Mouse (Mus musculus) intestine, embryonic 14.5 days (tissue): ENCODE measurements around the gene Ifi208. TPM values are rescaled to one million over a fixed set of nuclear protein-coding genes. Genes with fewer than 3 reads are reported as not detected.
"Not testable (repeated sequence)": the region's sequence is repeated elsewhere in the genome, so short reads cannot be mapped to it uniquely, and the experiment has no call there.

Experiments
- ATAC-seq: fragments of 200-750 bp; cut with Nextera tagmentation; replicated peaks from 2 replicates; pipeline ENCODE4 v1.8.0; 2017; ENCODE audit warnings: low read depth, moderate number of reproducible peaks, moderate TSS enrichment, moderate library complexity; ENCODE audit not compliant: low FRiP score, low TSS enrichment
- DNase-seq: peaks from one replicate; pipeline ENCODE4 v3.0.0-alpha.2; 2018; ENCODE audit warnings: low spot score
- H3K27ac ChIP-seq: fragments of 300-500 bp; sonication (generic); 2 replicates; pipeline ENCODE4 v1.5.1; 2014; ENCODE audit warnings: low read depth, mild to moderate bottlenecking, control low read depth
- H3K27me3 ChIP-seq: fragments of 300-500 bp; sonication (generic); replicated peaks from 2 replicates; pipeline ENCODE4 v1.6.1; 2014; ENCODE audit warnings: low read length, control low read depth; ENCODE audit not compliant: control insufficient read depth, insufficient read depth
- H3K36me3 ChIP-seq: fragments of 300-500 bp; sonication (generic); 2 replicates; pipeline ENCODE4 v1.6.1; 2014; ENCODE audit warnings: low read length, control low read depth; ENCODE audit not compliant: control insufficient read depth, insufficient read depth
- H3K4me1 ChIP-seq: fragments of 300-500 bp; sonication (generic); replicated peaks from 2 replicates; pipeline ENCODE4 v1.6.1; 2014; ENCODE audit warnings: low read length, control low read depth, mixed read lengths; ENCODE audit not compliant: control insufficient read depth, insufficient read depth
- H3K4me2 ChIP-seq: fragments of 300-500 bp; sonication (generic); 2 replicates; pipeline ENCODE4 v1.6.1; 2014; ENCODE audit warnings: low read length
- H3K4me3 ChIP-seq: fragments of 300-500 bp; sonication (generic); 2 replicates; pipeline ENCODE4 v1.5.1; 2014; ENCODE audit warnings: low read depth, low read length, control low read depth, mixed read lengths
- H3K9ac ChIP-seq: fragments of 300-500 bp; sonication (generic); 2 replicates; pipeline ENCODE4 v1.6.1; 2014; ENCODE audit warnings: mild to moderate bottlenecking, low read length
- H3K9me3 ChIP-seq: fragments of 300-500 bp; sonication (generic); 2 replicates; pipeline ENCODE4 v1.6.1; 2016; ENCODE audit warnings: low read length, control low read depth; ENCODE audit not compliant: control insufficient read depth
- WGBS: fragments of 180-500 bp; shearing (Covaris S2); extraction: QIAGEN DNeasy Blood & Tissue Kit; methylation state at CpG from one replicate; pipeline ENCODE4 v1.1.7; 2014; 5-methylcytosine and 5-hydroxymethylcytosine counted together
- polyA plus RNA-seq: library from polyadenylated mRNA; unstranded; fragments of >200 nt; fragmentation: Nextera tagmentation; extraction: Ambion mirVana; gene quantifications from 2 replicates; pipeline ENCODE4 v1.2.1, GENCODE M21; 2014

Gene Ifi208
- not detected in 2 replicates for polyA plus RNA-seq

DNA sequence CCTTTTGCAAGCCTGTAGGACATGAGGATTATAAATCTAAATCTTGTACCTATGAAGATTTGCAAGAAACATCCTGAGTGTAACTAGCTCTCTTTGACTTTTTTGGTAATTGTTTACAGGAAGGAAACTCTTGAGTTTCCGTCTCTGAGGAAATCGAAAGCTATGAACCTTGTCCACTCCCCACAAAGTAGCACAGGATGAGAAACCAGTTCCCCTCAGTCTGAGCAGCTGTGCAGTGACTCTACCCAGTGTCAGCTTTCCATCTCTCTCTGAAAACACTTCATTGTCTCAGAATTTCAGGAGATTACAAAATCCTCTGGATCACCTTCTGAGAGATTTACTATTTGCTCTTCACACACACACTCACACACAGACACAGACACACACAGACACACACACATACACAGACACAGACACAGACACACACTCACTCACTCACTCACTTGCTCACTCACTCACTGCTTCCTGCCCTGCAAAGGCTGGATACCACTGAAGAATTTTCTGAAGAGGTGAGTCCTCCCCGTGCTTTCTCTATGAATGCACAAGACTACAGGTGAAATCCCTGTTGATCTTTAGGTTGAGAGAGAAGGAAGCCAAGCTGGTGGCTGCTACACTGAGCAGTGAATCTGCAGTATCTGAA, at the start of gene Ifi208:
Ifi208 (plus strand) TSS at position 218 of the 640 bp plus-strand sequence.
- not testable (repeated sequence) for DNase-seq, H3K27me3 ChIP-seq, H3K4me3 ChIP-seq, H3K36me3 ChIP-seq, ATAC-seq, H3K9me3 ChIP-seq, H3K4me2 ChIP-seq, H3K4me1 ChIP-seq, H3K9ac ChIP-seq, H3K27ac ChIP-seq
- WGBS, result 36% methylated on average over 3 of the region's 3 CpGs

DNA sequence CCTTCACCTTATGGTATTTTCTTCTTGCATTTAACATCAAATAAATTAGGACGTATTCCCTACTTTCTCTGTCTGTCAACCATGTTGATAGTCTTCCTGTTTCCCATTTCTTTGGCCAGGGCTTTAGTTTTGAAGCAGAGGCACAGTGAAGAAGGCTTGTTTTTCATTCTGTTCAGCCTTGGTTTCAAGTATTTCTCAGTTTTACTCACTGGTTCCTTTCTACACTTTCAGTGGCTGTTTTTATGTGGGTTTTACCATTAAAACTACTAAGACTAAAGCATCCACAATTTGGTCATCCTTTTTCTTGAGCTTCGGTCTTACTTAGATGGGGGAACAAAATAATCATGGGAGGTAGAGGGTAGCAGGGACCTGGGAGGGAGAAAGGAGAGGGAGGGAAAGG, 49.4 kb upstream of the Ifi208 start:
- DNase-seq (no peak), ATAC-seq (no peak)
- Histone ChIP-seq H3K4me3 (no peak overlapping the region), H3K9ac (no peak overlapping the region), H3K27me3 (no peaks in the 10 kb centered on the region), H3K27ac (no peak overlapping the region), H3K4me1 (no peaks in the 10 kb centered on the region), H3K9me3 (no peaks in the 10 kb centered on the region), H3K36me3 (no peaks in the 10 kb centered on the region), H3K4me2 (no peak overlapping the region)
- WGBS, result 91% methylated on average over 2 of the region's 2 CpGs

DNA sequence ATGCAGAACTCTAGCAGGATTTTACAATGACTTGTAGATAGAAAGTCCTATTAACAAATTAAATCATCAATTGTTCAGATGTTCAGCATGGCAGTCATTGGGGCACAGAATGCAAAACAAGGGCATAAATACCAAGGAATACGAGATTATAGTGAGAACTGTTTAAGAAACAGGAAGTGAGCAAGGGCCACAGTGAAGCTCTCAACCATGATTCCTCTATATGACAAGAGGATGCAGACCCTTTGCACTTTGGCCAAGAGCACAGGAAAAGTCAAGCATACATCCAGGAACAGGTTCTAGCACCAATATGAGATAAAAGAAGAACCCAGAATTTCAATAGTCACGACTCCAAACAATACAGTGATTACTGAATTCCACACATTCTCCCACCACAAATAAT, 46.8 kb upstream of the Ifi208 start:
- no peak overlapping the region for H3K27ac ChIP-seq
- no peak for ATAC-seq
- no peak overlapping the region for H3K9ac ChIP-seq
- H3K4me1 ChIP-seq, result no peaks in the 10 kb centered on the region
- H3K4me2 ChIP-seq, result no peak overlapping the region
- no peaks in the 10 kb centered on the region for H3K36me3 ChIP-seq
- no peak overlapping the region for H3K4me3 ChIP-seq
- no peaks in the 10 kb centered on the region for H3K9me3 ChIP-seq
- WGBS, result 70% methylated on average over 2 of the region's 2 CpGs
- no peak for DNase-seq
- H3K27me3 ChIP-seq, result no peaks in the 10 kb centered on the region

DNA sequence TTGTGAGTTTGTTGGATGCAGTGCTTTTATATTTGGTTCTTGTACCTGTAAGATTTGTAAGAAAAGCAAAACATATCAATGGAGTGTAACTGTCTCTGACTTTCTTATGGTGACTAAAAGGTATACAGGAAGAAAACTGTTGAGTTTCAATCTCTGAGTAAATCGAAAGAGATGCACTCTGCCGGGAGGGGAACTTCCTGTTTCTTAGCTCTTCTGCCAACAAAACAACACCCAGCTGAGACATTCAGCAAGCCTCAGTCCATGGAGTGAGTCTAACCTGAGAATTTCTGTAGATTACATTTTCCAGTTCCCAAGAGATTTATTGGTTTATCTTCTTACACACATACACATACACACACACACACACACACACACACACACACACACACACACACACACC, 42.9 kb upstream of the Ifi208 start, which contains the start of gene Ifi209:
Ifi209 (plus strand) TSS at position 296 of the 400 bp plus-strand sequence.
- H3K27me3 ChIP-seq, ATAC-seq, H3K4me3 ChIP-seq, H3K36me3 ChIP-seq, H3K4me2 ChIP-seq, DNase-seq, H3K9ac ChIP-seq, H3K9me3 ChIP-seq, H3K27ac ChIP-seq, H3K4me1 ChIP-seq: not testable (repeated sequence)
- 73% methylated on average over 2 of the region's 2 CpGs for WGBS

DNA sequence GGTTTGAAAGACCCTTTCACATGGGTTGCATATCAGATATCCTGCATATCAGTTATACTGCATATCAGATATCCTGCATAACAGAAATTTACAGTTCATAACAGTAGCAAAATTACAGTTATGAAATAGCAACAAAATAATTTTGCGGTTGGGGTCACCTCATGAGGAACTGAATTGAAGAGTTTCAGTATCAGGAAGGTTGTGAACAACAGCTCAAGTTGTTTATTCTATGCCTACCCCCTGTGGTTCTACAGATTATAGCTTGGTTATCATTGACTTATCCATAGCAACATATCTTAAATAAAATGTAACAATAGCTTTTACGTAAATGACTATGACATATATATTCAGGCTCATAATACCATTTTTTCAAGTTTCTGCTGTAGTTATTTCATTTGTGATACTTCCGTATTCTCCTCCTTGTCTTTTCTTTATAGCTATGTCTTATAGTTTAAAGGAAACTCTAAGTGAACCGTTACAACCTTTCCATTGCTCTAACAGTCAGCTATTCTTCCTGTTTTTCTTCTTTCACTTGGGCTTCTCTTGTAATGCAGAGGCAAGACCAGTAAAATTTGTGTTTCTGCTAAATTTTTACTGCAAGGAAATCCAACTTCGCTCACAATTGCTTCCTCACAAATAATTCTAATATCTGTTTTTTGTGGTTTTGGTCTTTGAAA, 39.4 kb upstream of the Ifi208 start:
- no peak overlapping the region for H3K4me2 ChIP-seq
- H3K36me3 ChIP-seq, result no peaks in the 10 kb centered on the region
- ATAC-seq (no peak), DNase-seq (no peak)
- WGBS, result 88% methylated on average over 5 of the region's 5 CpGs
- H3K27ac ChIP-seq, result no peak overlapping the region
- no peaks in the 10 kb centered on the region for H3K9me3 ChIP-seq
- no peaks in the 10 kb centered on the region for H3K4me1 ChIP-seq
- no peak overlapping the region for H3K9ac ChIP-seq
- no peaks in the 10 kb centered on the region for H3K27me3 ChIP-seq
- no peak overlapping the region for H3K4me3 ChIP-seq

DNA sequence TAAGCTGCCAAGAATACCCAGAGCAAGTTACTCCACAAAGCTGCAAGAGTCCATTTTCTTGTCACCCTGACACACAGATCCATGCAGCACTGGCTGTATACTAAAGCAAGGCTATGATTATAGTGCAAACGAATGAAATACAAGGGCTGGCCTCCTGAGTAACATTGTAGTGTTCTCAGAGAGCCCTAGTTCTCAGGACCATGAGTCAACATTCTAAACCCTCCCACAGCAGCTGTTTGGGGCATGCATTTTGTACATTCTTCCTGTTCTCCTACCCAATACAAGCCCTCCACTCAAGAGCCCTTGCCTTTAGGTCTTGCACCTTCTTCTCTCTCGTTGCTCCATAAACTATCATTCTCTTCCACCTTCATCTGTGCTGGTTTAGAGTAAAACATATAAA, 28.1 kb upstream of the Ifi208 start:
- 73% methylated on average over 2 of the region's 2 CpGs for WGBS
- no peaks in the 10 kb centered on the region for H3K27me3 ChIP-seq
- no peaks in the 10 kb centered on the region for H3K9me3 ChIP-seq
- H3K4me3 ChIP-seq, result no peak overlapping the region
- no peak overlapping the region for H3K4me2 ChIP-seq
- H3K9ac ChIP-seq, result no peak overlapping the region
- no peaks in the 10 kb centered on the region for H3K4me1 ChIP-seq
- H3K27ac ChIP-seq, result no peak overlapping the region
- no peaks in the 10 kb centered on the region for H3K36me3 ChIP-seq
- DNase-seq, result no peak
- ATAC-seq, result no peak

DNA sequence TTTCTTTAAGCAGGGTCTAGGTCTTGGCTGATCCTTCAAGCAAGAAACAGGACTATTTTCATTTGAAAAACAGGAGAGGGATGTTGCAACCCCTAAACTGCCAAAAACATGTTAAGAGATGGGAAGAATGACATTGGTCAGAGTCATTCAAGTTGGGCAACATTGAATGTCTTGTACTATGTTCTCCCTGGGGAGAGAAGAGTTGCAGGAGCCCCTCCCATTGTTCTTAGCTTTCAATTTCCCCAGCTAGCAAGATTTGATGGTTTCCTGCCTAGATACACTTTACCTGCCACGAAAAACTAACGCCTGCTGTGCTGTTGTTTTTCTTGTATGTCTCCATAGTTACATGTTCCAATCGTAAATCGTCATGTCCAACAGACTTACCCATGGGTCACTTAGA, 15.5 kb upstream of the Ifi208 start:
- no peak overlapping the region for H3K4me2 ChIP-seq
- WGBS, result 70% methylated on average over 4 of the region's 4 CpGs
- no peak overlapping the region for H3K4me3 ChIP-seq
- no peak overlapping the region for H3K9ac ChIP-seq
- ATAC-seq, result no peak
- H3K27me3 ChIP-seq, result no peaks in the 10 kb centered on the region
- no peak for DNase-seq
- no peaks in the 10 kb centered on the region for H3K9me3 ChIP-seq
- no peaks in the 10 kb centered on the region for H3K36me3 ChIP-seq
- H3K4me1 ChIP-seq, result no peaks in the 10 kb centered on the region
- no peak overlapping the region for H3K27ac ChIP-seq

DNA sequence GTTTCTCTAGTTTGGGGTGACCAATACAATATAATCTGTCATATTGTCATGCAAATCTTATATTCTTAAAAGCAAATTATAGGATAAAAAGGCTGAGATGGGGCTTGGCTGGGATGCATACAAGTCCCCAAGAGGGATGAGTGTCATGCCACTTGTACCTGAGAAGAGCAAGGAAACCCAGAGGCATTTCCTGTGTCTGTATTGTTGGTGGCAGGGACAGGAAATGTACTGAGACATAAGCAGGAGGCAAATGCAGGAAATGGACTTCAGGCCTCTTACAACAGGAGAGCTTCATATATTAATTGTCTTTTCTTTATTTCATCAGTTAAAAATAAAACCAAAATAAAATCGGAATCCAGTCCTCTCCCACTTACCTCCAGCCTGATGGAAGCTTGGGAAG, 5.1 kb downstream of the Ifi208 start:
- 81% methylated on average over 1 of the region's 1 CpGs for WGBS
- not testable (repeated sequence) for ATAC-seq

DNA sequence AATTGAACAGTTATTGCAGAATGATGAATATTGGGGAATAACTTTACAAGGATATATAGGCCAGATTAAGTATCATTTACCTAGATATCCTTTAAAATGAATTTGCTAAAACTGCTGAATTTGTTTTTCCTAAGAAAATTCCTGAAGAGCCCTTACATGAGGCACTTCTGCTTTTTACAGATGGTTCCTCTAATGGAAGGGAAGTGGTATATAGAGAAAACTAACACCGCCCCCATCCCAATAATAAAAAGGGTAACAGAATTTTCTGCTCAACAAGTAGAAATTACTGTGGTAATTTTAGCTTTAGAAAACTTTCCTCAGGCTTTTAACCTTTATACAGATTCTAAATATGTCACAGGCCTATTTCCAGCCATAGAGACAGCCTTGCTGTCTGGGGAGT, 20.8 kb downstream of the Ifi208 start:
- Histone ChIP-seq H3K9ac (no peak overlapping the region), H3K4me3 (no peak overlapping the region), H3K27ac (no peak overlapping the region), H3K4me2 (no peak overlapping the region), H3K9me3 (no peaks in the 10 kb centered on the region), H3K27me3 (no peaks in the 10 kb centered on the region), H3K4me1 (no peaks in the 10 kb centered on the region), H3K36me3 (no peaks in the 10 kb centered on the region)
- WGBS, result 79% methylated on average over 1 of the region's 1 CpGs
- ATAC-seq (no peak), DNase-seq (no peak)

More for the DNA sequence above, 5.1 kb downstream of the Ifi208 start:
- H3K4me2 ChIP-seq, H3K36me3 ChIP-seq, H3K4me1 ChIP-seq, H3K9ac ChIP-seq, H3K27me3 ChIP-seq, H3K27ac ChIP-seq, DNase-seq, H3K9me3 ChIP-seq, H3K4me3 ChIP-seq: not testable (repeated sequence)
